Mouse (Mus musculus): ENCODE results near the gene Tmem143. TPM values are rescaled to one million over a fixed set of nuclear protein-coding genes. Genes with fewer than 3 reads are reported as not detected.
"Not testable (repeated sequence)": the region's sequence is repeated elsewhere in the genome, so short reads cannot be mapped to it uniquely, and the experiment has no call there.

The Tmem143 gene
- total RNA-seq, 2 experiments from 2014 or later, result 77.4 to 79.3 TPM

- intact Hi-C loops (cut with DNase I); DNase-seq: not testable (repeated sequence)
These were observed 18.5 kb upstream of the Tmem143 start, which contains the start of gene Grin2d for GRCm38 (mm10) chr7:45878278-45878677. Grin2d (minus strand) TSS chr7:45878378.

GRCm38 (mm10) chr7:45880531-45880930, 16.2 kb upstream of the Tmem143 start:
- intact Hi-C loops (cut with DNase I), result no loop called here
- DNase-seq, result no peak

- intact Hi-C loops (cut with DNase I), result no loop called here
- DNase-seq, result no peak
These were observed 15.7 kb upstream of the Tmem143 start for GRCm38 (mm10) chr7:45881011-45881410.

GRCm38 (mm10) chr7:45887246-45887645, 9.5 kb upstream of the Tmem143 start:
- DNase-seq, result no peak
- intact Hi-C loops (cut with DNase I), result no loop called here

DNA sequence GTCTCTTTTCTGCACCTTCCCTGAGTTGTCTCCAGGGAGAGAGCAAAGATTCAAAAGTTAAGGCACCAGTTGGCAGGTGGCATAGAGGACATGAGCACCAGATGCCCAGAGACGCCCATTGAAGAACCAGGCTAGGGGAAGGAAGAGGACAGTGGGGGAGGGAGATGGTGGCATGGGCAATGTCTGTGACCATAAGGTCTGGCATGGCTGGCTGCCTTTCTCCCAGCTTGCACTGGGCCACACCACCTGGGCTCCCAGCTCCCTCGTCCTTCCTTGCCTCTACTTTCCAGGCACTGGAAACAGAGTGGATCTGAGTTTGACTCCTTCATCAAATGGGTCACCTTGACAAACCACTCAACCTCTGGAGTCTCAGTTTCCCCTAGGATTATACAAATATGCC, 4.1 kb upstream of the Tmem143 start:
- DNase-seq, result no peak
- intact Hi-C loops (cut with DNase I), result no loop called here

DNA sequence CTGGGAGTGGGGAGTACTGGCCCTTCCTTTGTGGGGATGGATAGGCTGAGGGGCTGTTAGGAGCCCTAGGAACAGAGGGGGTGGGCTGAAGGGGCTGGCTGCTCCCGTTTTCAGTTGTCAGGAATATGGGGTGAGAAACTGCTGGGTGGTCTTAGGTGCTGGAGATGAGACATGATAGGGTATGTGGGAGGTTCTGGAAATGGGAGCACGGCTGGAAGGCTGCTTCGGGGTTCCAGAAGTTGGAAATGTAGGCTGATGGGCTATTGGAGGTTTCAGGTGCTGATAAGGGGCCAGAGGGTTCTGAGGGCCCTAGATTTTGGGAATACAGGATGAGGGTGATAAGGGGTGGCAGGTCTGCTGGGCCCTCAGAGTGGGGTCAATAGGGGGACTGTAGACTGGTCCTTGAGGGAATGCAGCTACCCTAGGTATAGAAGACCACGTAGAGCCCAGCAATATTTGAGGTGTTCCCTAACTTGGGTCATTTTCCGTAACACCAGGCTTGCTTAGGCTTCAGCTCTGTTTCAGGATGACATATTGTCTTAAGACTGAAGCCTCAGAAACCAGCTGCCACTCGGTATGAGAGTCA, 717 bp upstream of the Tmem143 start:
- intact Hi-C loops (cut with DNase I), result loop anchor here (2.0 kb wide), 2 partner anchors 23 to 25 kb away; partner anchors contain the start of genes Emp3 and Kdelr1
- no peak for DNase-seq

- peak; percentile 44 to 61 for DNase-seq
- intact Hi-C loops (cut with DNase I), result loop anchor here (2.0 kb wide), 2 partner anchors 23 to 25 kb away; partner anchors contain the start of genes Emp3 and Kdelr1
These were observed 567 bp downstream of the Tmem143 start for GRCm38 (mm10) chr7:45897258-45897757.

- intact Hi-C loops (cut with DNase I); DNase-seq: not testable (repeated sequence)
These were observed 1.4 kb downstream of the Tmem143 start for GRCm38 (mm10) chr7:45898125-45898524.

- no peak for DNase-seq
- intact Hi-C loops (cut with DNase I), result no loop called here
These were observed 4.8 kb downstream of the Tmem143 start for GRCm38 (mm10) chr7:45901562-45901961.

DNA sequence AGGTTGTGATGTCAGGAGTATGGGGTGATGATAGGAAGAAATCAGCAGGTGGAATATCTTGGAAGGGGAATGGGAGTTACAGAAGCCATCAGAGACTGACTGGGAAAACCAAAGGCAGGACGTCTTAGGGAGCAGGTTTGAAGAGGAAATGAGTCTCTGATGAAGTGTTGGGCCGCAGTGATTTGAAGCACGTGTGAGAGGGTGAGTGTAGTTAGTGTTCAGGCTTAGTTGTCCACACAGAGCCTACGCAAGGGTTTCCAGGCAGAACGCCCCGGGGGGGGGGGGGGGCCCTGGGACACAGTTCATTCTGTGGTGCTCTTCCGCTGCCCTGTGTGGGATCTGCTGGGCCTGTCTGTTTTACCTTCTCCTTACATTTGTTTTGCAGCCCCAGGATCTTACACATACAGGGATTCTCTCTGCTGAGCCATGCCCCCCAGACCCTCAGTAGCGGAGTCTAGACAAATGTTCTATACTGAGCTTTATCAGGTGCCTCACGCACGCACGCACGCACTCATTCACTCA, 5.8 kb downstream of the Tmem143 start:
- intact Hi-C loops (cut with DNase I), result no loop called here
- no peak for DNase-seq

DNA sequence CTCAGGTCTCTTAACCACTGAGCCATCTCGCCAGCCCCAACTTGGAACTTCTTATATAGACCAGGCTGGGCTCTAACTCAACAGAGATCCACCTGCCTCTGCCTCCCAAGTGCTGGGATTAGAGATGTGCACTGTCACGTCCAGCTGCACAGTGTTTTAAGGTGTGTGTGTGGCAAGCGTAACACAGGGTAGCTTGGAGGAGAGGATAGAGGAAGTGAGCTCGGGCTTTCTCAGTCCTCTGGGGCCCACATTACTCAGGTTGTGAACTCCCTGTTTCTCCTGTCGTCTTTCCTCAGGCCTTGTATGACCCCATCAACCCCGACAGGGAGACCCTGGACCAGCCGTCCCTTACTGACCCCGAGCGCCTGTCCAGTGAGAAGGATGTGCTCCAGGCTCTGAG, 9.9 kb downstream of the Tmem143 start:
- DNase-seq, result no peak
- intact Hi-C loops (cut with DNase I), result no loop called here

DNA sequence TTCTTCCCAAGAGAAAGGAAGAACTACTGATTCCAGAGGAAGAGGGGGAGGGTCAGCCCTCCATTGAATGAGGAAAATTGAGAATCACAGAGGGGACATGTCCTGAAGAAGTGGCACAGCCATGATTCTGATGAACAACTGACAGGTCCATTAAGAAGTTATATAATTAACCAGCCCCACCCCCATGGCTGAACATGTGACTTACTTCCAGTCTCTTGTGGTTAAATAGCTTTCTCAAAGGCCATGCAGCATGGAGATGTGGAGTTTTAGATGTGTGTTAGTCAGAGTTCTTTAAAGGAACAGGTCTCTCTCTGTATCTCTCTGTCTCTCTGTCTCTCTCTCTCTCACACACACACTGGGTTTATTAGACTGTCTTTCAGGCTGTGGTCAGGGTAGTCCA, 11.6 kb downstream of the Tmem143 start:
- intact Hi-C loops (cut with DNase I), result no loop called here
- DNase-seq, result no peak

DNA sequence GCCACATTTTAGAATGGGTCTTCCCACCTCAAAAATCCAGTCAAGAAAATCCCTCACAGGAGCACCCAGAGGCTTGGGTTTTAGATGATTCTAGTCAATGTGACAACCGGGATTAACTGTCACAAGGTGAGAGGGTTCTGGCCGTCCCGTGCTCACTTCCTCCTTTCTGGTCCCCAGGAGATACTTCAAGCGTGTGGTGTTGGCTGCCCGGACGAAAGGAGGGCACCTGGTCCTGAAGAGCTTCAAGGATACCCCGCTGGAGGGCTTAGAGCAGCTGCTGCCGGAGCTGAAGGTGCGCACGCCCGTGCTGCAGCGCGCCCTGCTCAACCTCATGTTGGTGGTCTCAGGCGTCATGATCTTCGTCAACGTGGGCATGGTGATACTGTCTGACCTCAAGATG, 12.4 kb downstream of the Tmem143 start:
- DNase-seq, result no peak
- intact Hi-C loops (cut with DNase I), result no loop called here

GRCm38 (mm10) chr7:45914067-45914466, 17.3 kb downstream of the Tmem143 start:
- intact Hi-C loops (cut with DNase I), result no loop called here
- DNase-seq, result no peak

- intact Hi-C loops (cut with DNase I), result no loop called here
- no peak for DNase-seq
These were observed 18.3 kb downstream of the Tmem143 start for GRCm38 (mm10) chr7:45915011-45915410.

DNA sequence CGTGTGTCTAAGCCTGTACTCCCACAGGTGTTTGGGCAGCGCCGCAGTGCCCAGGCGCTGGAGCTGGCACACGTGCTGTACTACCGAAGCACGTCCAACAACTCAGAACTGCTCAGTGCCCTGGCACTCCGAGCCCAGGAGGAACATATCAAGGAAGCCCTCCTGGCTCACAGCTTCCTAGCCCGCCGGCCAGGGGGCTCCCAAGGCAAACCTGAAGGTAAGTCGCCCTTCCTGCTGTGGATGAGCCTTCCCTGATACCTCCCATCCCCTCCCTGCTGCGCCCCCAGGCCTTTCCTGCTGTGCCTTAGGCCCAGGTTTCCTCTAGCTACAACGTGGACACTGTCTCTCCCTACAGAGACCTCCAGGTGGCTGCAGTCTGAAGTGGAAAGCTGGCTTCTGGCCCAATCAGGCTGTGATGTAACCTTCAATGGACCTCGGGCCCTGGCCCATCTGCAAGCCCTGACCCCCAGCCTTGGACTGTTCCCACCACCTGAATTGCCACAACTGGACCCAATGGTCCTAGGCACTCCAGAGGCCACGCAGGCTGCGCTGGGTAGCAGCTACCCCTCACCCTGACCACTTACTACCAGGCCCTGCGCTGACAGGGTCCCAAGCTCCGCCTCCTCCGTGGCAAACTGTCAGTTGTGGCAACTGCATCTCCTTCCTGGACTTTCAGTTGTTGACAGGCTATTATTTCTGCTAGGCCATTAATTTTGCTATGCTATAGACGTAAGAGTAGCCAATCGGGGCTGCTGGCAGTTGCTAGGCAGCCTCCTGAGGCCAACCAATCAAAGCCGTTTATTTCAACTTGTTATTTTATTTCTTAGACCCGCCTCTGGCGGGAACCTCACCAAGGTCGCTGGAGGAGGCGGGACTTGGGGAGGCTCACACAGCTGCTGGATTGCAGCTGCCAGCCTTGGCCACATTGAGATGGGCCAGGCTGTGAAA, 19.6 kb downstream of the Tmem143 start:
- DNase-seq, result peak; percentile 78 to 82
- intact Hi-C loops (cut with DNase I), result no loop called here

DNA sequence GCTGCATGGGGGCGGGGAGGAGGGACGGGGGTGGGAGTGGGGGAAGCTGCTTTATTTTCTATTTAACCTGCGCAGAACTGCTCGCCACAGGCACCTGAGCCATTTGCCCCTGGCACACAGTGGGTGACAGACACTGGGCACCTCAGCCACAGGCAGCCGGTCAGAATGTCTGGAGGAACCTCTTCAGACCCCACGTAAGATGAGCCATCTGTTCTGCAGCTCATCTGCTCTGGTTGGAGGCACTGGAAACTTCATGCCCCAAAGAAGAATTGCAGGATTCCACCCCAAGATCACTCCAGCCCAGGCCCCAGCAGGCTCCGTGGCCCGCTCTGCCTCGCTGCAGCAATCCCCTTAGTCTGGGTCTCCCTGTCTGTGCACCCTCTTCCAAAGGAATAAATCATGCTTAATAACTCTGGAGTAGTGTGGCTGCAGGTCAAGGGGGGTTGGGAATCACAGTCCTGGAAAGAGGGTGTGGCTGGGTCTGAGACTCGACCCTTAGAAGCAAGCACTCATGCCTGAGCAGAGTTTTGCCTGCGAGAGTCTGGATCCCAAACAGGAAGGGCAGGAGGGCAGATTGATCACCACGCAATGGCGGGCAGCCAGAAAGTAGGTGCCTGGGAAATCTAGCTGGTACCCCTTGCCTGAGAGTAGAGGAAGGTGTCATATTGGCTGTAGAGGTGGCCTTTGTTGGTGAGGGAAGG, 20.4 kb downstream of the Tmem143 start:
- intact Hi-C loops (cut with DNase I), result no loop called here
- DNase-seq, result peak in 1 of 2 experiments; percentile 20

GRCm38 (mm10) chr7:45917926-45918325, 21.2 kb downstream of the Tmem143 start:
- no peak for DNase-seq
- intact Hi-C loops (cut with DNase I), result no loop called here

DNA sequence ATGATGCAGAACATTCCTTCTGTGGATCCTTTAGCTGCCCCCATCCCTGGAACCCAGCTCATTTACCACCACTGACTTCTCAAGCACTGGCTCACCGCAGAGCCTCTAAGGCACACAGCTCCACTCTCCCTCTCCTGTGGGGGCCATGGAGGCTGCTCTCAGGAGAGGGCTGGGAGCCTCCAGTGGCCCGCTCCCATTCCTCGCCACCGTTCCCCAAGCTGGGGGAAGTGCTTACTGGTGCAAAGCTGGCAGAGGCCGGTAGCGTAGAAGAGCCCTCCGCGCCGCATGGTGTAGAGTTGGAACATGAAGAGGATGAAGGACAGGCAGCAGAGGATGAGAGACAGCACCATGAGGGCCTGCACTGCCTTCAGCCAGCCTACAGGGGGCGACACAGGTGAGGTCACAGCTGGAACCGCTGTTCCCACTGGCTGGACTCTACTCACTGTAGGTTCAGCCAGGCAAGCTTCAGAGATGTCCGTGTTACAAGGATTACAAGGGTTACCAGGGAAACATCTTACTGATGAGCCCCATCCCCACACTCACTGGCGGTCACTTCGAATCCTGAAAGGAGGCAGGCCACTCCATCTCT, 22.4 kb downstream of the Tmem143 start:
- DNase-seq, result peak in 1 of 2 experiments; percentile 39
- intact Hi-C loops (cut with DNase I), result no loop called here

DNA sequence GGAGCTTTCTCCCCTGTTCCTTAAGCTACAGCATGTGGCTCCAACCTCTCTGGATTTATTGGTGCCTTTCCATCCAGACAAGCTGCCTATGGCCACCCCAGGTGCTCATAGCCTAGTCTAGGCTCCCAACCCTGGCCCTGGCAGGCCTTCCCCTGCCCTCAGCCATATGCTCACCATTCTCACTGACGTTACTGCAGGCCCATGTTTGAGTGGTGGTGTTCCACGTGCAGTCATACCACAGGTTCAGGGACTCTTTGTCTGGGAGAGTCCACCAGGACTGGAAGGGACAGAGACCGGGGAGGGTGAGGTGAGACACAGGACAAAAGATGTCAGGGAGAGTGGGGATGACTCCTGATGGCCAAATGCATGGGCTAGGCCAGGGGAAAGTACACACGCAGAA, 23.0 kb downstream of the Tmem143 start:
- intact Hi-C loops (cut with DNase I), result loop anchor here (2.0 to 5.0 kb wide), 2 partner anchors 23 to 107 kb away; partner anchors contain the start of genes Cyth2, Syngr4 and Tmem143

More for the DNA sequence above, 23.0 kb downstream of the Tmem143 start:
- DNase-seq, result no peak
